Mouse (Mus musculus) cerebellum, postnatal 4 days (tissue): Measurements from ENCODE around the gene Plcb3.
"Not testable (repeated sequence)": the region's sequence is repeated elsewhere in the genome, so short reads cannot be mapped to it uniquely, and the experiment has no call there.

Experiments used
- DNase-seq, 2 experiments: peaks; one replicate each; pipeline ENCODE4 v3.0.0; 2022; ENCODE audit warnings: low spot score in 2 of 2, mixed read lengths in 1 of 2

Plcb3 gene

GRCm38 (mm10) chr19:6920741-6921636 lies 55.3 kb downstream of the Plcb3 start:
- no peak for DNase-seq

- no peak for DNase-seq
Observed at GRCm38 (mm10) chr19:6919876-6920740, 56.2 kb downstream of the Plcb3 start.

- DNase-seq = no peak
Observed at GRCm38 (mm10) chr19:6919431-6919830, 56.8 kb downstream of the Plcb3 start.

GRCm38 (mm10) chr19:6918321-6918720 lies 57.9 kb downstream of the Plcb3 start:
- DNase-seq = no peak

- DNase-seq = no peak
Observed at GRCm38 (mm10) chr19:6916496-6916895, 59.8 kb downstream of the Plcb3 start.

- no peak for DNase-seq
Observed at GRCm38 (mm10) chr19:6915276-6915675, 61.0 kb downstream of the Plcb3 start.

GRCm38 (mm10) chr19:6914540-6914939 lies 61.7 kb downstream of the Plcb3 start:
- no peak for DNase-seq

- DNase-seq = no peak
Observed at GRCm38 (mm10) chr19:6913991-6914390, 62.3 kb downstream of the Plcb3 start.

- no peak for DNase-seq
Observed at GRCm38 (mm10) chr19:6913036-6913435, 63.2 kb downstream of the Plcb3 start.

GRCm38 (mm10) chr19:6912205-6912970 lies 63.9 kb downstream of the Plcb3 start:
- no peak for DNase-seq

GRCm38 (mm10) chr19:6911101-6912074 lies 64.9 kb downstream of the Plcb3 start:
- DNase-seq = no peak

GRCm38 (mm10) chr19:6910306-6910705 lies 66.0 kb downstream of the Plcb3 start:
- not testable (repeated sequence) for DNase-seq

- DNase-seq = peak; percentile 74 to 85
Observed at GRCm38 (mm10) chr19:6909507-6910289, 66.6 kb downstream of the Plcb3 start, which contains the start of the genes Trmt112 and Prdx5. TSS of gene Trmt112 (plus strand) at chr19:6909698. TSS of gene Prdx5 (minus strand) at chr19:6910106.

- no peak for DNase-seq
Observed at GRCm38 (mm10) chr19:6909021-6909420, 67.2 kb downstream of the Plcb3 start.

- DNase-seq = no peak
Observed at GRCm38 (mm10) chr19:6907811-6908540, 68.3 kb downstream of the Plcb3 start.

- DNase-seq = no peak
Observed at GRCm38 (mm10) chr19:6907094-6907493, 69.2 kb downstream of the Plcb3 start.

GRCm38 (mm10) chr19:6906199-6906598 lies 70.1 kb downstream of the Plcb3 start:
- no peak for DNase-seq

- no peak for DNase-seq
Observed at GRCm38 (mm10) chr19:6905498-6906159, 70.6 kb downstream of the Plcb3 start.
